Mouse (Mus musculus) neural tube, embryonic 11.5 days (tissue): ENCODE measurements at regions not wholly inside any gene's neighbourhood (a gene's known extent, or its start where the extent isn't known, plus 50 kb on each side); places are given as distances from the start of the nearest gene placed in this dataset.
A peak's percentile ranks its signal among the peaks of the same experiment; 100 is the strongest.

Experiments used
- ATAC-seq: fragments of 200-750 bp; cut with Nextera tagmentation; 2 replicates; pipeline ENCODE4 v1.8.0; 2017; ENCODE audit warnings: moderate number of reproducible peaks, mild to moderate bottlenecking, moderate TSS enrichment, moderate library complexity; ENCODE audit not compliant: insufficient read depth, low FRiP score, low TSS enrichment
- DNase-seq: peaks from one replicate; pipeline ENCODE4 v3.0.0-alpha.2; 2015; ENCODE audit warnings: low spot score
- H3K27ac ChIP-seq: fragments of 300-500 bp; sonication (generic); 2 replicates; pipeline ENCODE4 v1.5.1; 2014; ENCODE audit warnings: low read depth, mild to moderate bottlenecking, low read length
- H3K27me3 ChIP-seq: fragments of 300-500 bp; sonication (generic); 2 replicates; pipeline ENCODE4 v1.6.1; 2014; ENCODE audit warnings: mild to moderate bottlenecking, low read length, mixed read lengths; ENCODE audit not compliant: control insufficient read depth, insufficient read depth
- H3K36me3 ChIP-seq: fragments of 300-500 bp; sonication (generic); 2 replicates; pipeline ENCODE4 v1.6.1; 2014; ENCODE audit warnings: mild to moderate bottlenecking, low read length, moderate library complexity, mixed read lengths; ENCODE audit not compliant: control insufficient read depth, insufficient read depth
- H3K4me1 ChIP-seq: fragments of 300-500 bp; sonication (generic); 2 replicates; pipeline ENCODE4 v1.6.1; 2014; ENCODE audit warnings: low read length, mixed read lengths; ENCODE audit not compliant: control insufficient read depth, insufficient read depth
- H3K4me2 ChIP-seq: fragments of 300-500 bp; sonication (generic); 2 replicates; pipeline ENCODE4 v1.6.1; 2014; ENCODE audit warnings: low read depth, mild to moderate bottlenecking, moderate library complexity
- H3K4me3 ChIP-seq: fragments of 300-500 bp; sonication (generic); 2 replicates; pipeline ENCODE4 v1.5.1; 2014; ENCODE audit warnings: low read depth, low read length
- H3K9ac ChIP-seq: fragments of 300-500 bp; sonication (generic); 2 replicates; pipeline ENCODE4 v1.6.1; 2014; ENCODE audit warnings: mild to moderate bottlenecking, low read length
- H3K9me3 ChIP-seq: fragments of 300-500 bp; sonication (generic); 2 replicates; pipeline ENCODE4 v1.6.1; 2016; ENCODE audit warnings: low read length; ENCODE audit not compliant: control insufficient read depth
- WGBS: fragments of 180-500 bp; shearing (Covaris S2); extraction: QIAGEN DNeasy Blood & Tissue Kit; methylation state at CpG from one replicate; pipeline ENCODE4 v1.1.7; 2014; 5-methylcytosine and 5-hydroxymethylcytosine counted together

- Histone ChIP-seq H3K27ac (0 out of 2 replicates have a peak overlapping the region, but pooled peaks have one; percentile 39), H3K27me3 (no peaks in the 10 kb centered on the region), H3K4me2 (no peak overlapping the region), H3K36me3 (no peaks in the 10 kb centered on the region), H3K4me1 (peaks cover 14% of the 10 kb centered on the region), H3K9me3 (no peaks in the 10 kb centered on the region), H3K9ac (no peak overlapping the region), H3K4me3 (no peak overlapping the region)
- 21% methylated on average over 1 of the region's 1 CpGs for WGBS
- no peak for DNase-seq
- ATAC-seq: peak; percentile 41; the same call in 1 of the 2 replicates
These were observed 162.1 kb upstream of the Cops8 start for GRCm38 (mm10) chr1:90440638-90441037.

DNA sequence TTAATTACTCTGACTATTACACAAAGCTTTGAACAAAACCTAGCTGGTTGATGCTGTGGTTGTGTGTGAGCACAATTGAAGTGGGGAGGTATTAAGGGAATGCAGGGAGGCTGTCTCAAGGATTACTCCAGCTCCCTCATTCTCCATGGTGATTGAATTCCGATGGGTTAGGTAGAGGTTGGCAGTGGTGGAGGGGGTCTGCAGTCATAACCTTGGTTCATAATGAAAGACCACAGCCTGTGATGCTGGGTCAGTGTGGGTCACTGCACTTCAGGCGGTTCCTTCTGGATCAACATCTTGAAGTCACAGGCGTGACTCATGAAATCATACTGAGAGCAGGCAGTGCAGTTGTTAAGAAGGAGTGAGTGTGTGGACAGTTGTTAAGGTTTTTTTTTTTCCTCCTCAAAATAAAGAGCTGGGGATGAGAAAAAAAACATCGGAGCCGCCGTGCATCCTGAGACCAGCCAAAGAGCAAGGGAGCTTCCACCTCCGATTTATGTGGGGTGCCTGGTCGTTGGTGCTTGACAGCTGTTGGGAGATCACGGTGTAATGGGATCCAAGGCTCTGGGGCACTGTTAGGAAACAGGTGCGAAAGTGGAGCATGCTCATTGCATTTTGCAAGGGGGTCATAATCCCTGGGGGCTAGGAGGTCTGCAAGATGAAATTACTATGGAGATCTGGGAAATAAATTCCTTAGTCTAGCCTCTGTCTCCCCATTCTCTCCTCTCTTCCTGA lies 161.5 kb upstream of the Cops8 start:
- Histone ChIP-seq H3K4me1 (peaks cover 14% of the 10 kb centered on the region), H3K4me3 (no peak overlapping the region), H3K27me3 (no peaks in the 10 kb centered on the region), H3K4me2 (no peak overlapping the region), H3K9ac (no peak overlapping the region), H3K27ac (no peak overlapping the region), H3K9me3 (no peaks in the 10 kb centered on the region), H3K36me3 (no peaks in the 10 kb centered on the region)
- ATAC-seq (no peak; the same call in 1 of the 2 replicates), DNase-seq (peak; percentile 58)
- 32% methylated on average over 10 of the region's 10 CpGs for WGBS

- ATAC-seq: no peak
- peaks cover 14% of the 10 kb centered on the region for H3K4me1 ChIP-seq
- no peaks in the 10 kb centered on the region for H3K27me3 ChIP-seq
- no peak for DNase-seq
- no peak overlapping the region for H3K4me2 ChIP-seq
- H3K9me3 ChIP-seq: no peaks in the 10 kb centered on the region
- H3K36me3 ChIP-seq: no peaks in the 10 kb centered on the region
- peak overlapping the region; percentile 10; the same call in 1 of the 2 replicates for H3K9ac ChIP-seq
- H3K27ac ChIP-seq: 0 out of 2 replicates have a peak overlapping the region, but pooled peaks have one; percentile 20
- no peak overlapping the region for H3K4me3 ChIP-seq
- 50% methylated on average over 19 of the region's 19 CpGs for WGBS
These were observed 160.2 kb upstream of the Cops8 start for GRCm38 (mm10) chr1:90442250-90443240.

- H3K9ac ChIP-seq: no peak overlapping the region
- ATAC-seq (peak; percentile 58; the same call in 1 of the 2 replicates), DNase-seq (no peak)
- H3K27me3 ChIP-seq: no peaks in the 10 kb centered on the region
- H3K4me1 ChIP-seq: peaks cover 16% of the 10 kb centered on the region; the same call in 1 of the 2 replicates
- H3K4me3 ChIP-seq: no peak overlapping the region
- H3K27ac ChIP-seq: no peak overlapping the region
- H3K4me2 ChIP-seq: no peak overlapping the region
- no peaks in the 10 kb centered on the region for H3K36me3 ChIP-seq
- WGBS: 36% methylated on average over 7 of the region's 7 CpGs
- H3K9me3 ChIP-seq: no peaks in the 10 kb centered on the region
These were observed 153.1 kb upstream of the Cops8 start for GRCm38 (mm10) chr1:90449571-90450226.

DNA sequence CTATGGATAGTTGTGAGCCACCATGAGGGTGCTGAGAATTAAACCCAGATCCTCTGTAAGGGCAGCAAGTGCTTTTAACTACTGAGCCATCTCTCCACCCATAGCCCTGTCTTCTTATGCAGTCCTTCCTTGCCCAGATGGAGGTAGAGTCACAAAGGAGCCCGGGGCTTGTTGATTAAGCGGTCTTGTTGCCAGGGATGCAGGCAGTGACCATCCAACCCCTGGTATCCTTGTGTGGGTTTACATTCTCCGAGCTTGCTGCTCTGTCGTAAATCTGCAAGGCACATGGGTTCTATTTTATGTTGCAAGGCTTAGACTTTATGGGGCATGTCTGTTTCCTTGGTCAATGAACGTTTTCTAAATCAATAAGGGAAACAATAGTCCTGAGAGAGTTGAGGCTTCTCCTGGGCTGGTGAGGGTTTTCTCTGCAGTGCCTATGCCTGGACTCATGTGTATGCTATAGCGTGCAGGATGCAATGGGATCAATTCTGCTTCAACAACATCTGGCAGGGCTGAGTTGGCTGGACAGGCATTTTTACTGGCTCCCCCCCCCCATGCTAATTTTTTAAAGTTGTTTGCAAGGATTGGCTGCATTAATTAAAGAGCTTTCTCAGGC lies 150.7 kb upstream of the Cops8 start:
- Histone ChIP-seq H3K27me3 (no peaks in the 10 kb centered on the region), H3K36me3 (no peaks in the 10 kb centered on the region), H3K4me2 (no peak overlapping the region), H3K27ac (0 out of 2 replicates have a peak overlapping the region, but pooled peaks have one; percentile 5), H3K9ac (no peak overlapping the region), H3K9me3 (no peaks in the 10 kb centered on the region), H3K4me3 (no peak overlapping the region), H3K4me1 (peaks cover 16% of the 10 kb centered on the region; the same call in 1 of the 2 replicates)
- ATAC-seq (peak; percentile 45; the same call in 1 of the 2 replicates), DNase-seq (no peak)
- 34% methylated on average over 6 of the region's 6 CpGs for WGBS

GRCm38 (mm10) chr1:90454263-90454662 lies 148.5 kb upstream of the Cops8 start:
- Histone ChIP-seq H3K9ac (no peak overlapping the region), H3K36me3 (no peaks in the 10 kb centered on the region), H3K9me3 (no peaks in the 10 kb centered on the region), H3K4me1 (peaks cover 22% of the 10 kb centered on the region), H3K27me3 (0 out of 2 replicates have a peak, but pooled peaks cover 2% of the 10 kb centered on the region), H3K4me3 (no peak overlapping the region), H3K4me2 (no peak overlapping the region), H3K27ac (no peak overlapping the region)
- ATAC-seq (no peak), DNase-seq (no peak)
- whole genome bisulfite sequencing: 65% methylated on average over 7 of the region's 7 CpGs

DNA sequence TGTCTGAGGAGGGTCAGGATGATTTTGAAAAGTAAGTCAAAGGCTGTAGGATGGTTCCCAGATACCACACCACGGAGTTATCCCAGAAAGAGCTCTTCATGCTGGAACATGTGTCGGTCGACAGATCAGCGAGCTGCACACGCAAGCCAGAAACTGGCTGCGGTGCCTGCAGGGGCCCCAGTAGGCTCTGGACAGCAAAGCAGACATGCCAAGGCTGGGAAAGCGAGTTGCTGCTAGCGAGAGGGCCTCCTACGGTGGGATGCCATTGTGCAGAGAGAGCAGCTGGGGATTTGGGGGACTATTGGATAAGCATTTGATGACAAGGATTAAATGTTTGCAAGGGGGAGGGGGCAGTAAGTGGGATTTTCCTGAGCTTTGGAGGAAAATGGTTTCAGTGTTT lies 145.4 kb upstream of the Cops8 start:
- Histone ChIP-seq H3K9me3 (no peaks in the 10 kb centered on the region), H3K4me1 (peaks cover 14% of the 10 kb centered on the region), H3K4me3 (no peak overlapping the region), H3K36me3 (no peaks in the 10 kb centered on the region), H3K27ac (0 out of 2 replicates have a peak overlapping the region, but pooled peaks have one; percentile 35), H3K9ac (no peak overlapping the region), H3K4me2 (no peak overlapping the region), H3K27me3 (0 out of 2 replicates have a peak, but pooled peaks cover 8% of the 10 kb centered on the region)
- WGBS: 17% methylated on average over 9 of the region's 9 CpGs
- peak; percentile 66 for DNase-seq
- no peak for ATAC-seq

DNA sequence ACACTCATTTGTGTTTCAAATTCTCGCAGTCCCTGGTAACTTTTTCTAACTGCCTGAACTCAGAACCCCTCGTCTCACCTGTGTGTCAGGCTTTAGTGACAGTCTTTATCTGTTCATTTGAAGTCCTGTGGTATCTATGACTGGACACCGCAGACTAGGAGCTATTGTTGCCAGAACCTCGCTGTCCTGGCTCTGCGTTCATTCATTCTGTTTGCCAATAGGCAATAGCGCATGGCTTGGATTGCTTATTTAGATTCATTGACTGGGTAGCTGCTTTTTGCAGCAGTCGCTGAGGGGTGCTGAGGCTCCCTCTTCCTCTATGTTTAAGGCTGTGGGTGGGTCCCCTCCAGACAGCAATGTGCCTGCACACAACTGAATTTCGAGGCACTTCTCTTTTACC lies 144.6 kb upstream of the Cops8 start:
- no peak overlapping the region for H3K4me2 ChIP-seq
- no peak overlapping the region for H3K27ac ChIP-seq
- DNase-seq (no peak), ATAC-seq (no peak)
- 0 out of 2 replicates have a peak, but pooled peaks cover 8% of the 10 kb centered on the region for H3K27me3 ChIP-seq
- no peak overlapping the region for H3K4me3 ChIP-seq
- peaks cover 9% of the 10 kb centered on the region for H3K4me1 ChIP-seq
- 68% methylated on average over 8 of the region's 8 CpGs for WGBS
- no peak overlapping the region for H3K9ac ChIP-seq
- no peaks in the 10 kb centered on the region for H3K9me3 ChIP-seq
- H3K36me3 ChIP-seq: no peaks in the 10 kb centered on the region
